Mouse (Mus musculus) kidney, embryonic 15.5 days (tissue): ENCODE data around the gene Pip4k2a. TPM values are rescaled to one million over a fixed set of nuclear protein-coding genes. Genes with fewer than 3 reads are reported as not detected.

ENCODE experiments used
- ATAC-seq: fragments of 200-750 bp; cut with Nextera tagmentation; replicated peaks from 2 replicates; pipeline ENCODE4 v1.8.0; 2017; ENCODE audit warnings: moderate TSS enrichment; ENCODE audit not compliant: low FRiP score
- H3K27ac ChIP-seq: fragments of 300-500 bp; sonication (generic); 2 replicates; pipeline ENCODE4 v1.5.1; 2015; ENCODE audit warnings: mild to moderate bottlenecking, inconsistent platforms
- H3K27me3 ChIP-seq: fragments of 300-500 bp; sonication (generic); 2 replicates; pipeline ENCODE4 v1.6.1; 2015; ENCODE audit warnings: inconsistent platforms
- H3K36me3 ChIP-seq: fragments of 300-500 bp; sonication (generic); 2 replicates; pipeline ENCODE4 v1.6.1; 2015; ENCODE audit warnings: inconsistent platforms
- H3K4me1 ChIP-seq: fragments of 300-500 bp; sonication (generic); 2 replicates; pipeline ENCODE4 v1.6.1; 2015; ENCODE audit warnings: inconsistent platforms
- H3K4me2 ChIP-seq: fragments of 300-500 bp; sonication (generic); 2 replicates; pipeline ENCODE4 v1.6.1; 2015; ENCODE audit warnings: moderate library complexity, mild to moderate bottlenecking, inconsistent platforms
- H3K4me3 ChIP-seq: fragments of 300-500 bp; sonication (generic); replicated peaks from 2 replicates; pipeline ENCODE4 v1.5.1; 2015; ENCODE audit warnings: mild to moderate bottlenecking, inconsistent platforms
- H3K9ac ChIP-seq: fragments of 300-500 bp; sonication (generic); 2 replicates; pipeline ENCODE4 v1.6.1; 2015; ENCODE audit warnings: mild to moderate bottlenecking, inconsistent platforms
- H3K9me3 ChIP-seq: fragments of 300-500 bp; sonication (generic); replicated peaks from 2 replicates; pipeline ENCODE4 v1.6.1; 2016; ENCODE audit warnings: inconsistent platforms
- WGBS: fragments of 180-500 bp; shearing (Covaris S2); methylation state at CpG from one replicate; pipeline ENCODE4 v1.1.7; 2015; ENCODE audit warnings: mixed read lengths; 5-methylcytosine and 5-hydroxymethylcytosine counted together
- polyA plus RNA-seq: library from polyadenylated mRNA; unstranded; fragments of >200 nt; fragmentation: Nextera tagmentation; extraction: Ambion mirVana; gene quantifications from 2 replicates; pipeline ENCODE4 v1.2.1, GENCODE M21; 2015

Gene Pip4k2a
- polyA plus RNA-seq, 1 experiment from 2014 or later, result 13.2 TPM

GRCm38 (mm10) chr2:18872797-18873196 is 125.1 kb downstream of the Pip4k2a start:
- H3K36me3 ChIP-seq, result peaks cover 19% of the 10 kb centered on the region
- H3K4me1 ChIP-seq, result no peaks in the 10 kb centered on the region
- no peaks in the 10 kb centered on the region for H3K9me3 ChIP-seq
- H3K27me3 ChIP-seq, result no peaks in the 10 kb centered on the region
- ATAC-seq, result 0 out of 2 replicates have a peak, but pooled peaks have one; percentile 40
- no peak overlapping the region for H3K9ac ChIP-seq
- 2% methylated on average over 2 of the region's 2 CpGs for WGBS
- no peak overlapping the region for H3K4me3 ChIP-seq
- no peak overlapping the region for H3K4me2 ChIP-seq
- no peak overlapping the region for H3K27ac ChIP-seq

- Histone ChIP-seq H3K27ac (no peak overlapping the region), H3K9ac (no peak overlapping the region), H3K27me3 (no peaks in the 10 kb centered on the region), H3K36me3 (peaks cover 15% of the 10 kb centered on the region), H3K9me3 (no peaks in the 10 kb centered on the region), H3K4me1 (no peaks in the 10 kb centered on the region), H3K4me2 (no peak overlapping the region), H3K4me3 (no peak overlapping the region)
- 96% methylated on average over 3 of the region's 3 CpGs for WGBS
- no peak for ATAC-seq
Observed at GRCm38 (mm10) chr2:18871087-18871486, 126.8 kb downstream of the Pip4k2a start.

GRCm38 (mm10) chr2:18867069-18867468 is 130.9 kb downstream of the Pip4k2a start:
- H3K36me3 ChIP-seq, result peaks cover 17% of the 10 kb centered on the region
- no peaks in the 10 kb centered on the region for H3K4me1 ChIP-seq
- H3K4me2 ChIP-seq, result no peak overlapping the region
- ATAC-seq, result no peak
- WGBS, result 88% methylated on average over 2 of the region's 2 CpGs
- H3K27me3 ChIP-seq, result no peaks in the 10 kb centered on the region
- H3K27ac ChIP-seq, result no peak overlapping the region
- no peak overlapping the region for H3K9ac ChIP-seq
- no peak overlapping the region for H3K4me3 ChIP-seq
- H3K9me3 ChIP-seq, result no peaks in the 10 kb centered on the region

- Histone ChIP-seq H3K4me1 (no peaks in the 10 kb centered on the region), H3K27ac (no peak overlapping the region), H3K27me3 (no peaks in the 10 kb centered on the region), H3K4me2 (no peak overlapping the region), H3K9me3 (no peaks in the 10 kb centered on the region), H3K36me3 (peaks cover 10% of the 10 kb centered on the region; the same call in 1 of the 2 replicates), H3K4me3 (no peak overlapping the region), H3K9ac (no peak overlapping the region)
- WGBS, result 89% methylated on average over 5 of the region's 5 CpGs
- ATAC-seq, result no peak
Observed at GRCm38 (mm10) chr2:18864719-18865118, 133.2 kb downstream of the Pip4k2a start.

GRCm38 (mm10) chr2:18861607-18862158 is 136.2 kb downstream of the Pip4k2a start:
- Histone ChIP-seq H3K4me3 (no peak overlapping the region), H3K27ac (no peak overlapping the region), H3K4me2 (no peak overlapping the region), H3K27me3 (no peaks in the 10 kb centered on the region), H3K36me3 (peaks cover 10% of the 10 kb centered on the region; the same call in 1 of the 2 replicates), H3K9me3 (no peaks in the 10 kb centered on the region), H3K4me1 (no peaks in the 10 kb centered on the region), H3K9ac (no peak overlapping the region)
- ATAC-seq, result no peak; the same call in 1 of the 2 replicates
- WGBS, result 85% methylated on average over 5 of the region's 5 CpGs

GRCm38 (mm10) chr2:18860686-18861085 is 137.2 kb downstream of the Pip4k2a start:
- Histone ChIP-seq H3K9me3 (no peaks in the 10 kb centered on the region), H3K4me1 (peaks cover 2% of the 10 kb centered on the region; the same call in 1 of the 2 replicates), H3K9ac (no peak overlapping the region), H3K36me3 (peaks cover 10% of the 10 kb centered on the region; the same call in 1 of the 2 replicates), H3K4me2 (no peak overlapping the region), H3K4me3 (no peak overlapping the region), H3K27me3 (no peaks in the 10 kb centered on the region), H3K27ac (no peak overlapping the region)
- 42% methylated on average over 9 of the region's 9 CpGs for WGBS
- ATAC-seq, result no peak

- no peak overlapping the region for H3K4me2 ChIP-seq
- H3K9me3 ChIP-seq, result no peaks in the 10 kb centered on the region
- no peak for ATAC-seq
- no peak overlapping the region for H3K27ac ChIP-seq
- 91% methylated on average over 3 of the region's 3 CpGs for WGBS
- no peaks in the 10 kb centered on the region for H3K27me3 ChIP-seq
- H3K9ac ChIP-seq, result no peak overlapping the region
- H3K36me3 ChIP-seq, result peaks cover 6% of the 10 kb centered on the region; the same call in 1 of the 2 replicates
- peaks cover 7% of the 10 kb centered on the region for H3K4me1 ChIP-seq
- H3K4me3 ChIP-seq, result no peak overlapping the region
Observed at GRCm38 (mm10) chr2:18857952-18858351, 140.0 kb downstream of the Pip4k2a start.

- Histone ChIP-seq H3K36me3 (peaks cover 6% of the 10 kb centered on the region; the same call in 1 of the 2 replicates), H3K4me3 (no peak overlapping the region), H3K4me2 (no peak overlapping the region), H3K27ac (no peak overlapping the region), H3K9ac (no peak overlapping the region), H3K27me3 (no peaks in the 10 kb centered on the region), H3K4me1 (peaks cover 7% of the 10 kb centered on the region), H3K9me3 (no peaks in the 10 kb centered on the region)
- WGBS, result 72% methylated on average over 13 of the region's 13 CpGs
- no peak for ATAC-seq
Observed at GRCm38 (mm10) chr2:18856461-18856860, 141.5 kb downstream of the Pip4k2a start.

GRCm38 (mm10) chr2:18855246-18855645 is 142.7 kb downstream of the Pip4k2a start:
- Histone ChIP-seq H3K27me3 (no peaks in the 10 kb centered on the region), H3K9ac (no peak overlapping the region), H3K9me3 (no peaks in the 10 kb centered on the region), H3K36me3 (peaks cover 6% of the 10 kb centered on the region; the same call in 1 of the 2 replicates), H3K4me1 (peaks cover 7% of the 10 kb centered on the region), H3K4me2 (no peak overlapping the region), H3K27ac (no peak overlapping the region), H3K4me3 (no peak overlapping the region)
- no peak for ATAC-seq
- 62% methylated on average over 8 of the region's 8 CpGs for WGBS

GRCm38 (mm10) chr2:18853345-18853744 is 144.6 kb downstream of the Pip4k2a start:
- H3K4me3 ChIP-seq, result no peak overlapping the region
- H3K36me3 ChIP-seq, result peaks cover 14% of the 10 kb centered on the region; the same call in 1 of the 2 replicates
- no peaks in the 10 kb centered on the region for H3K27me3 ChIP-seq
- no peak for ATAC-seq
- H3K9ac ChIP-seq, result no peak overlapping the region
- H3K4me1 ChIP-seq, result peaks cover 7% of the 10 kb centered on the region
- H3K4me2 ChIP-seq, result no peak overlapping the region
- WGBS, result 67% methylated on average over 5 of the region's 5 CpGs
- H3K9me3 ChIP-seq, result no peaks in the 10 kb centered on the region
- H3K27ac ChIP-seq, result no peak overlapping the region

GRCm38 (mm10) chr2:18850657-18851056 is 147.3 kb downstream of the Pip4k2a start:
- peaks cover 29% of the 10 kb centered on the region for H3K36me3 ChIP-seq
- WGBS, result 59% methylated on average over 8 of the region's 8 CpGs
- ATAC-seq, result no peak

GRCm38 (mm10) chr2:18848074-18848629 is 149.8 kb downstream of the Pip4k2a start:
- no peak for ATAC-seq
- Histone ChIP-seq H3K27me3 (no peaks in the 10 kb centered on the region), H3K4me3 (no peak overlapping the region), H3K4me1 (no peaks in the 10 kb centered on the region), H3K36me3 (peaks cover 48% of the 10 kb centered on the region), H3K9ac (no peak overlapping the region), H3K27ac (no peak overlapping the region), H3K9me3 (no peaks in the 10 kb centered on the region), H3K4me2 (no peak overlapping the region)
- WGBS, result 75% methylated on average over 5 of the region's 5 CpGs

More at GRCm38 (mm10) chr2:18850657-18851056, 147.3 kb downstream of the Pip4k2a start:
- H3K4me3 ChIP-seq, result no peak overlapping the region
- peaks cover 5% of the 10 kb centered on the region for H3K4me1 ChIP-seq
- H3K27me3 ChIP-seq, result no peaks in the 10 kb centered on the region
- H3K4me2 ChIP-seq, result no peak overlapping the region
- no peak overlapping the region for H3K9ac ChIP-seq
- H3K9me3 ChIP-seq, result no peaks in the 10 kb centered on the region
- no peak overlapping the region for H3K27ac ChIP-seq
